Mouse (Mus musculus): ENCODE measurements around the gene Egln2. TPM values are rescaled to one million over a fixed set of nuclear protein-coding genes. Genes with fewer than 3 reads are reported as not detected.

Gene Egln2
- polyA plus RNA-seq, 1 experiment, result 84.9 TPM

DNA sequence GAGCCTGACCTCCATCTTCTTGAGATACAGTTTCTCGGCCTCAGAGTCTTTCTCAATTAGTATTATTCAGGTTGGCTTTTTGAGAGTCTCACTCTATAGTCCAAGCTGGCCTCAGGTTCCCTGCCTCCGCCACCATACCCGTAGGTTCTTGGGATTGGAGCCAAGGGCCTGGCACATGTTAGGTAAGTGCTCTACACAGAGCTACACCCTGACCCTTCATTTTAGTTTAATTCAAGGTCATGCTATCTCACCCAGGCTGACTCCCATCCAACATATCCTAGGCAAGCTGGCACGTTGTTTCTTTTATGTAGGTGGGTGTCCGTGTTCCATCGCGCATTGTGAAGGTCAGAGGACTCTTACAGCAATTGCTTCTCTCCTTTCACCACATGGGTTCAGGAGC, 8.3 kb upstream of the Egln2 start:
- 74% methylated on average over 7 of the region's 7 CpGs for WGBS
- Histone ChIP-seq H3K4me1 (ENCODE audit: control insufficient read depth, insufficient read depth, low read length) (peaks cover 6% of the 10 kb centered on the region; the same call in 1 of the 2 replicates), H3K27me3 (replicated peaks; ENCODE audit: control insufficient read depth, insufficient read depth, low read length) (no peaks in the 10 kb centered on the region), H3K27ac (ENCODE audit: insufficient read depth, low read depth, low read length) (no peak overlapping the region), H3K4me3 (ENCODE audit: insufficient read depth, low read depth, low read length) (no peak overlapping the region), H3K36me3 (ENCODE audit: control insufficient read depth, insufficient read depth, low read length) (peaks cover 3% of the 10 kb centered on the region)
- no peak for DNase-seq
- no peak for TF ChIP-seq CTCF (conservative IDR thresholded peaks at IDR 0.05; ENCODE audit: insufficient read depth, insufficient read length, low read depth, low read length)
- no peak for TF ChIP-seq POLR2A (IDR thresholded peaks at IDR 0.05; ENCODE audit: low read depth, low read length)

DNA sequence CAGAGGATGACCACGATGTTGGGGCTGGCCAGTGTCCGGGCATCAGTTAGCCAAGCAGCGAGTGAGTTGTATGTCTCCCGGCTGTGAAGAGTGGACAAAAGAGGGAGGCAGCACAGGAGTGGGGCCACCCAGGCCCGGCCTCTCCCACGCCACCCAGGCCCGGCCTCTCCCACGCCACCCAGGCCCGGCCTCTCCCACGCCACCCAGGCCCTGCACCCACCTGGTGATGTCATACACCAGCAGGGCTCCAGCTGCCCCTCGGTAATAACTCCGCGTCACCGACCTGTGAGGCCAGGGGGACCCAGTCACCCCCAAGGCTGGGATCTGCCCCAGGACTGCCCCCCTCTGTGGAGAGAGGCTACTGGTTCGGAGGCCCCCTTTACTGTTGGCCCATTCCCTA, 7.9 kb upstream of the Egln2 start:
- no peak overlapping the region for H3K4me3 ChIP-seq (ENCODE audit: insufficient read depth, low read depth, low read length)
- DNase-seq, result no peak
- TF ChIP-seq CTCF (conservative IDR thresholded peaks at IDR 0.05; ENCODE audit: insufficient read depth, insufficient read length, low read depth, low read length) (no peak), POLR2A (IDR thresholded peaks at IDR 0.05; ENCODE audit: low read depth, low read length) (no peak)
- peaks cover 2% of the 10 kb centered on the region; the same call in 1 of the 2 replicates for H3K4me1 ChIP-seq (ENCODE audit: control insufficient read depth, insufficient read depth, low read length)
- H3K36me3 ChIP-seq (ENCODE audit: control insufficient read depth, insufficient read depth, low read length), result peaks cover 3% of the 10 kb centered on the region
- no peak overlapping the region for H3K27ac ChIP-seq (ENCODE audit: insufficient read depth, low read depth, low read length)
- WGBS, result 88% methylated on average over 15 of the region's 15 CpGs
- H3K27me3 ChIP-seq (replicated peaks; ENCODE audit: control insufficient read depth, insufficient read depth, low read length), result no peaks in the 10 kb centered on the region

DNA sequence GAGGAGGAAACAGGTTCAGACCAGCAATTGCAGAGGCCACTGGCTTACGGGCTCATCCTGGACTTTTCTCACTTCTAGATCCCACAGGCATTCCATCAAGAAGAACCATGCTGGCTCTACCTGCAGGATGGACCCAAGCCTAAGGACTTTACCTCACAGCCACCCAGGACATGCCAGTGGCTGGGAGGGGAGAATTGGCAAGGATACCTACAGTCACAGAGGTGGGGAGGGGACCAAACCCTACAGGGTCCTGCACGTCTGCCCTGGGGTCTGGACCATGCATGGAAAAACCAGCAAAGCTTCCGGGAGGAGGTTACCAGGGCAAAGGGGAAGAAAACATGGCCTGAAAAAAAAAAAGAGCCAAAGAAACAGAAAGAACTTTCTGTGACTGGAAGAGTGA, 4.4 kb upstream of the Egln2 start:
- Histone ChIP-seq H3K36me3 (ENCODE audit: control insufficient read depth, insufficient read depth, low read length) (peaks cover 3% of the 10 kb centered on the region), H3K27ac (ENCODE audit: insufficient read depth, low read depth, low read length) (no peak overlapping the region), H3K27me3 (replicated peaks; ENCODE audit: control insufficient read depth, insufficient read depth, low read length) (no peaks in the 10 kb centered on the region), H3K4me3 (ENCODE audit: insufficient read depth, low read depth, low read length) (no peak overlapping the region), H3K4me1 (ENCODE audit: control insufficient read depth, insufficient read depth, low read length) (peaks cover 14% of the 10 kb centered on the region)
- TF ChIP-seq CTCF (conservative IDR thresholded peaks at IDR 0.05; ENCODE audit: insufficient read depth, insufficient read length, low read depth, low read length), result no peak
- no peak for TF ChIP-seq POLR2A (IDR thresholded peaks at IDR 0.05; ENCODE audit: low read depth, low read length)
- WGBS, result 89% methylated on average over 3 of the region's 3 CpGs
- DNase-seq, result no peak

DNA sequence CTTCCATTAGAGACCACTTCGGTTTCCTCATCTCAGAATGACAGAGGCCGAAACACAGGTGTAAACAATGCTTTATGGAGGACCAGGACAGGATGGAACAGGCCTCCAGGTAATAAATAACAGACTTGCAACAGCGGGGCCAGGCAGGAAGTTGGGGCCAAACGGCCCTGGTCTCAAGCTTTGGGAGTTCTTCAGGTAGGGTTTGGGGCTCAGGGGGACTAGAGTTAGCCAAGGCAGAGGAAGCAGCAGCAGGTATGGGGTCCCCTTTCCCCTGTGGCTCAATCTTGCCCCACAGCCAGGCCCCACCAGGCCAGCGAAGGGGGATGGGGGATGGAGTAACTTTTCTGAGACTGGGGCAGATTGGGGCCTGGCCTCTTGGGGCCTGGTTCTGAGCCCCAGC, 1.8 kb upstream of the Egln2 start:
- DNase-seq, result peak; percentile 55
- Histone ChIP-seq H3K4me1 (ENCODE audit: control insufficient read depth, insufficient read depth, low read length) (peaks cover 26% of the 10 kb centered on the region), H3K36me3 (ENCODE audit: control insufficient read depth, insufficient read depth, low read length) (peaks cover 3% of the 10 kb centered on the region), H3K27ac (ENCODE audit: insufficient read depth, low read depth, low read length) (peak overlapping the region; percentile 21; the same call in 1 of the 2 replicates), H3K4me3 (ENCODE audit: insufficient read depth, low read depth, low read length) (no peak overlapping the region; the same call in 1 of the 2 replicates), H3K27me3 (replicated peaks; ENCODE audit: control insufficient read depth, insufficient read depth, low read length) (no peaks in the 10 kb centered on the region)
- no peak for TF ChIP-seq POLR2A (IDR thresholded peaks at IDR 0.05; ENCODE audit: low read depth, low read length)
- no peak for TF ChIP-seq CTCF (conservative IDR thresholded peaks at IDR 0.05; ENCODE audit: insufficient read depth, insufficient read length, low read depth, low read length)
- 54% methylated on average over 5 of the region's 5 CpGs for WGBS

DNA sequence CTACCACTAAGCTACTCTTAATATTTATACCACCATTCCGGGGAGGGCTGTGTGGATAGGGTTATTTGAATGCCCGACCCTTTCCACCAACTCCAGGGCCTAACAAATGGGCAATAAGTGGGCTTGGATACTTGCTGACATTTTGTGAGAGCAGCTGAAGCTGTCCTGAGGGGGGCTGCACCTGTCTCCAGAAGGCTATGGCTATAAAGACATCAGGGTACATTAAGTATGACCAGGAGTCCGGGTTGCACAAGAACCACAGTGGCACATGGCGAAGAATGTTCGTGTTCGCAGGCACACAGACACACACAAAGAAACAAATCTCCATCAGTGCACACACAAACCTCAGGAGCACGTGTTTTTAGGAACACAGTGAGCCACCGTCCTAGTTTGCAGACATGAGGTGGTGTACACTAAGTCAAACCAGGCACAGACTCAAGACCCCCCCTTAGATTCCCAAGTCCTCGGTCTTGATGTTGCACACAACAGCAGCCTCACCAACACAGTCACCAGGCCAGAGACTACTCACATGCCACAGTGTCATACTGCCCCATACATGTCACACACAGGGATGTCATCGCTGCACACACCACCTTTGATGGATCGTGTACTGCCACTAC, 983 bp upstream of the Egln2 start:
- peaks cover 30% of the 10 kb centered on the region for H3K4me1 ChIP-seq (ENCODE audit: control insufficient read depth, insufficient read depth, low read length)
- DNase-seq, result no peak
- peak overlapping the region; percentile 81 for H3K27ac ChIP-seq (ENCODE audit: insufficient read depth, low read depth, low read length)
- H3K4me3 ChIP-seq (ENCODE audit: insufficient read depth, low read depth, low read length), result peak overlapping the region; percentile 46
- 63% methylated on average over 11 of the region's 11 CpGs for WGBS
- no peaks in the 10 kb centered on the region for H3K27me3 ChIP-seq (replicated peaks; ENCODE audit: control insufficient read depth, insufficient read depth, low read length)
- TF ChIP-seq POLR2A (IDR thresholded peaks at IDR 0.05; ENCODE audit: low read depth, low read length) (no peak), CTCF (conservative IDR thresholded peaks at IDR 0.05; ENCODE audit: insufficient read depth, insufficient read length, low read depth, low read length) (no peak)
- H3K36me3 ChIP-seq (ENCODE audit: control insufficient read depth, insufficient read depth, low read length), result peaks cover 2% of the 10 kb centered on the region

DNA sequence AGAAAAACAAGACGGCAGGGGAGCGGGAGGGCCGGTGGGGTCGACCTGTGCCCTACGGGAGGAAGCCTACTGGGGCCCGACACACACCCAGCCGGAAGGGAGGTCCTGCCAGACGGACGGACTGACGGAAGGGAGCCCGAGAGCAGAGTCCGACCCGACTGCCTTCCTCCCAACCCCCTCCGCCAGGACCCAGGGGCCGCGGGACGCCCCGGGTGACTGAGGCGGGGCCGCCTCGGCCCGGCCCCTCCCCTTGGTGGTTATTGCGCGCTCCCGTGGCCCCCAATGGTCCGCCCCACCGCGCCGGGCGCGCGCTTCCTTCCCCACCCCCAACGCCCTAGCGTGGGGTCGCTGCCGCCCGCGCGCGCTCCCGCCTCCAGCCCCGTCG, 381 bp downstream of the Egln2 start:
- under 1% methylated on average over 43 of the region's 43 CpGs for WGBS
- peak; percentile 96 for DNase-seq
- Histone ChIP-seq H3K27me3 (replicated peaks; ENCODE audit: control insufficient read depth, insufficient read depth, low read length) (no peaks in the 10 kb centered on the region), H3K4me1 (ENCODE audit: control insufficient read depth, insufficient read depth, low read length) (peaks cover 34% of the 10 kb centered on the region), H3K4me3 (ENCODE audit: insufficient read depth, low read depth, low read length) (peak overlapping the region; percentile 93), H3K27ac (ENCODE audit: insufficient read depth, low read depth, low read length) (peak overlapping the region; percentile 97), H3K36me3 (ENCODE audit: control insufficient read depth, insufficient read depth, low read length) (no peaks in the 10 kb centered on the region; the same call in 1 of the 2 replicates)
- no peak for TF ChIP-seq CTCF (conservative IDR thresholded peaks at IDR 0.05; ENCODE audit: insufficient read depth, insufficient read length, low read depth, low read length)
- peak; percentile 54 for TF ChIP-seq POLR2A (IDR thresholded peaks at IDR 0.05; ENCODE audit: low read depth, low read length)

DNA sequence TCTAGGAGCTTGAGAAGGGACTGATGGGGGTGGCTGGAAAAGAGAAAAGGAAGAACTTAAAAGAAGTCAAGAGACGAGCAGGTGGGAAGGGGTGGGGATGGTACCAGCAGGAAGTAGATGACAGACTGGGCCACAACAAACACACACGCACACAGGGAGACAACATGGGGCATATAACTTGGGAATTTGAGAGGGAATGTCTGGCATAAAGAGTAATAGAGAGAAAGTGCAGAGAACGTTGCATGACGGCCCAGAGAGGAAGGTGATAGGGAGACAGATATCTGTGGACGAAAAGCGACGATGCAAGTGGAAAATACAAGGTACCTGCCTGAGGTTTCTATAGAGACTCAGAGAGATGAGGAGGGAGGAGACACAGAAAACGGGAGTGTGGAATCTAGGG, 906 bp downstream of the Egln2 start:
- DNase-seq, result no peak
- WGBS, result 0% methylated on average over 8 of the region's 8 CpGs
- peaks cover 39% of the 10 kb centered on the region for H3K4me1 ChIP-seq (ENCODE audit: control insufficient read depth, insufficient read depth, low read length)
- H3K27ac ChIP-seq (ENCODE audit: insufficient read depth, low read depth, low read length), result peak overlapping the region; percentile 97
- H3K36me3 ChIP-seq (ENCODE audit: control insufficient read depth, insufficient read depth, low read length), result no peaks in the 10 kb centered on the region; the same call in 1 of the 2 replicates
- H3K4me3 ChIP-seq (ENCODE audit: insufficient read depth, low read depth, low read length), result peak overlapping the region; percentile 93
- no peaks in the 10 kb centered on the region for H3K27me3 ChIP-seq (replicated peaks; ENCODE audit: control insufficient read depth, insufficient read depth, low read length)
- TF ChIP-seq CTCF (conservative IDR thresholded peaks at IDR 0.05; ENCODE audit: insufficient read depth, insufficient read length, low read depth, low read length), result no peak
- no peak for TF ChIP-seq POLR2A (IDR thresholded peaks at IDR 0.05; ENCODE audit: low read depth, low read length)

All from kidney, adult 2 months (tissue).